Mouse (Mus musculus) lung, embryonic 14.5 days (tissue): ENCODE measurements around the gene Sh3bp1. TPM values are rescaled to one million over a fixed set of nuclear protein-coding genes. Genes with fewer than 3 reads are reported as not detected.

Experiments used
- ATAC-seq: fragments of 200-750 bp; cut with Nextera tagmentation; 2 replicates; pipeline ENCODE4 v1.8.0; 2017; ENCODE audit warnings: mild to moderate bottlenecking, moderate TSS enrichment, moderate library complexity; ENCODE audit not compliant: insufficient read depth
- DNase-seq: peaks from one replicate; pipeline ENCODE4 v3.0.0-alpha.2; 2015
- H3K27ac ChIP-seq: fragments of 300-500 bp; sonication (generic); 2 replicates; pipeline ENCODE4 v1.5.1; 2014; ENCODE audit warnings: low read depth, mild to moderate bottlenecking, moderate library complexity
- H3K27me3 ChIP-seq: fragments of 300-500 bp; sonication (generic); 2 replicates; pipeline ENCODE4 v1.6.1; 2014; ENCODE audit warnings: low read length, control low read depth; ENCODE audit not compliant: insufficient read depth
- H3K36me3 ChIP-seq: fragments of 300-500 bp; sonication (generic); 2 replicates; pipeline ENCODE4 v1.6.1; 2014; ENCODE audit warnings: control low read depth; ENCODE audit not compliant: insufficient read depth
- H3K4me1 ChIP-seq: fragments of 300-500 bp; sonication (generic); 2 replicates; pipeline ENCODE4 v1.6.1; 2014; ENCODE audit warnings: antibody characterized with exemption, control low read depth; ENCODE audit not compliant: insufficient read depth
- H3K4me2 ChIP-seq: fragments of 300-500 bp; sonication (generic); 2 replicates; pipeline ENCODE4 v1.6.1; 2014; ENCODE audit warnings: mild to moderate bottlenecking
- H3K4me3 ChIP-seq: fragments of 300-500 bp; sonication (generic); 2 replicates; pipeline ENCODE4 v1.5.1; 2014; ENCODE audit warnings: low read depth, low read length
- H3K9ac ChIP-seq: fragments of 300-500 bp; sonication (generic); 2 replicates; pipeline ENCODE4 v1.6.1; 2014
- H3K9me3 ChIP-seq: fragments of 300-500 bp; sonication (generic); 2 replicates; pipeline ENCODE4 v1.6.1; 2016; ENCODE audit warnings: low read depth, low read length, control low read depth
- CTCF ChIP-seq: IDR thresholded peaks from 2 replicates; pipeline ENCODE4 v1.5.1; 2016; ENCODE audit warnings: antibody characterized with exemption, low read depth
- WGBS: fragments of 180-500 bp; shearing (Covaris S2); extraction: QIAGEN DNeasy Blood & Tissue Kit; methylation state at CpG from one replicate; pipeline ENCODE4 v1.1.7; 2014; 5-methylcytosine and 5-hydroxymethylcytosine counted together
- polyA plus RNA-seq: library from polyadenylated mRNA; unstranded; fragments of >200 nt; fragmentation: Nextera tagmentation; extraction: Ambion mirVana; gene quantifications from 2 replicates; pipeline ENCODE4 v1.2.1, GENCODE M21; 2014

Gene Sh3bp1
- polyA plus RNA-seq, 1 experiment from 2014 or later: 43.9 TPM

GRCm38 (mm10) chr15:78859311-78859710, 40.3 kb upstream of the Sh3bp1 start:
- Histone ChIP-seq H3K27ac (0 out of 2 replicates have a peak overlapping the region, but pooled peaks have one; percentile 18), H3K9ac (no peak overlapping the region), H3K27me3 (no peaks in the 10 kb centered on the region), H3K9me3 (no peaks in the 10 kb centered on the region), H3K4me1 (no peaks in the 10 kb centered on the region), H3K36me3 (no peaks in the 10 kb centered on the region), H3K4me3 (no peak overlapping the region), H3K4me2 (no peak overlapping the region)
- WGBS: 66% methylated on average over 4 of the region's 4 CpGs
- TF ChIP-seq CTCF: no peak
- no peak for ATAC-seq
- no peak for DNase-seq

- Histone ChIP-seq H3K9ac (no peak overlapping the region), H3K36me3 (no peaks in the 10 kb centered on the region), H3K27me3 (no peaks in the 10 kb centered on the region), H3K4me1 (no peaks in the 10 kb centered on the region), H3K9me3 (no peaks in the 10 kb centered on the region), H3K27ac (0 out of 2 replicates have a peak overlapping the region, but pooled peaks have one; percentile 18), H3K4me2 (no peak overlapping the region), H3K4me3 (no peak overlapping the region)
- TF ChIP-seq CTCF: no peak
- 61% methylated on average over 6 of the region's 6 CpGs for WGBS
- ATAC-seq (no peak), DNase-seq (no peak)
Measured at GRCm38 (mm10) chr15:78859714-78860113, 39.9 kb upstream of the Sh3bp1 start.

DNA sequence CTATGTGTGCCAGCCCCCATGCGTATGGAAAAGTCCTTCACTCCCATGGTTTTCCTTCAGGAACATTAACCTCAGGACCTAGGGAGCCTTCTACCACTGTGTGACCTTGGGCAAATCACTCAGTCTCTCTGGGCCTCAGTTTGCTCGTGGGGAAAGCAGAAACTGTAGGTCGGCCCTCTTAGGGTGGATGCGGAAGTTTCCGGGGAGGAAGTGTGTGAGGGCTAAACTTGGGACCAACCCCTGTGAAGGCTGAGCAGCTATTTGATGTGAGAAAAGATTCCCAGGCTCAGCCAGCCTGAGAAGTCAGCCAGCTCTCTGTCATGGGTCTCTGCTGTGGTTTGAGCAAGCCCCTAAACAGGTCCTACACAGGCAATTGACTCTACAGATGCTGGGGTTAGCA, 37.3 kb upstream of the Sh3bp1 start:
- Histone ChIP-seq H3K36me3 (no peaks in the 10 kb centered on the region), H3K9ac (no peak overlapping the region), H3K4me3 (no peak overlapping the region), H3K9me3 (no peaks in the 10 kb centered on the region), H3K4me2 (no peak overlapping the region), H3K4me1 (no peaks in the 10 kb centered on the region), H3K27me3 (no peaks in the 10 kb centered on the region), H3K27ac (no peak overlapping the region)
- WGBS: 78% methylated on average over 5 of the region's 5 CpGs
- DNase-seq: no peak
- TF ChIP-seq CTCF: no peak
- ATAC-seq: no peak

- no peaks in the 10 kb centered on the region for H3K27me3 ChIP-seq
- TF ChIP-seq CTCF: no peak
- H3K36me3 ChIP-seq: no peaks in the 10 kb centered on the region
- WGBS: 61% methylated on average over 2 of the region's 2 CpGs
- no peaks in the 10 kb centered on the region for H3K9me3 ChIP-seq
- ATAC-seq: no peak
- H3K9ac ChIP-seq: no peak overlapping the region
- peak; percentile 43 for DNase-seq
- H3K4me2 ChIP-seq: no peak overlapping the region
- peak overlapping the region; percentile 2; the same call in 1 of the 2 replicates for H3K27ac ChIP-seq
- H3K4me3 ChIP-seq: no peak overlapping the region
- peaks cover 2% of the 10 kb centered on the region; the same call in 1 of the 2 replicates for H3K4me1 ChIP-seq
Measured at GRCm38 (mm10) chr15:78863154-78863553, 36.4 kb upstream of the Sh3bp1 start.

DNA sequence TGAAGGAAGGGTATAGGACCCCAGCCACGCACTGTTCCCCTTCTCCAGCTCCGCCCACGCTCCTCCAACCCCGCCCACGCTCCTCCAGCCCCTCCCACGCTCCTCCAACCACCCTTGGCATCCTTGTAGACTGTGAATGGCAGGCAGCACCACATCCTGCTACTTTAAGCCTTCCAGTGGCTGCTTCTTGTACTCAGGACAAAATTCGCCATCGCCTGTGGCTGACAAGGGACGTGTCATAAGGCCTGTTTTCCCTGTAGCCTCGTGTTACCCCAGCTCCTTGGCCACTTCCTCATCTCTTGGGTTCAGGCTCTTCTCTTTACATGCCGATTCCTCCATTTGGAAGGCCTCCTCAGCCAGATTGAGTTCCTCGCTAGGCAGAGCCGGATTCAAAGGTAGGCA, 35.7 kb upstream of the Sh3bp1 start:
- Histone ChIP-seq H3K9ac (no peak overlapping the region), H3K27me3 (no peaks in the 10 kb centered on the region), H3K9me3 (no peaks in the 10 kb centered on the region), H3K4me2 (no peak overlapping the region), H3K4me3 (no peak overlapping the region), H3K4me1 (peaks cover 7% of the 10 kb centered on the region), H3K36me3 (no peaks in the 10 kb centered on the region), H3K27ac (peak overlapping the region; percentile 2; the same call in 1 of the 2 replicates)
- TF ChIP-seq CTCF: no peak
- no peak for ATAC-seq
- no peak for DNase-seq
- 46% methylated on average over 13 of the region's 13 CpGs for WGBS

DNA sequence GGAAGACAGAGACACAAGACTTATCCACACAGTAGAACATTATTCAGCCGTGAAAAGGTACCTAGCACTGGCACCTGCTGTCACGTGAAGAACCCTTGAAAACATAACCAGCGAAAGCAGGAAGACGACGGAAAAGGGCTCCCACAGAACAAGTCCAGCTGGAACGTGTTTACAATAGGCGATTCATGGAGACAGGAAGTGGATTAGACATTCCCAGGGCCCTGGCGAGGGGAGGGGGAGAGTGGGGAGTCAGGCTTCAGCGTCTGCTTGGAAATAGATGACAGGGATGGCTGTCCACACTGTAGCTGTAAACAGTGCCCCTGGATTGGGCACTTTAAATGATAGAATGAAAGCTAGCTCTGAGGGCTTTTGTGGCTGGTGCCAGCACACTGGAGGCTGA, 31.2 kb upstream of the Sh3bp1 start:
- no peaks in the 10 kb centered on the region for H3K27me3 ChIP-seq
- H3K4me3 ChIP-seq: no peak overlapping the region
- peak overlapping the region; percentile 38 for H3K4me2 ChIP-seq
- WGBS: 5% methylated on average over 9 of the region's 9 CpGs
- DNase-seq: peak; percentile 91
- H3K4me1 ChIP-seq: peaks cover 9% of the 10 kb centered on the region
- TF ChIP-seq CTCF: no peak
- ATAC-seq: peak; percentile 91
- H3K9me3 ChIP-seq: no peaks in the 10 kb centered on the region
- H3K27ac ChIP-seq: peak overlapping the region; percentile 94
- H3K36me3 ChIP-seq: no peaks in the 10 kb centered on the region
- H3K9ac ChIP-seq: no peak overlapping the region

GRCm38 (mm10) chr15:78868826-78869233, 30.7 kb upstream of the Sh3bp1 start:
- no peak overlapping the region for H3K4me3 ChIP-seq
- WGBS: 30% methylated on average over 7 of the region's 7 CpGs
- no peaks in the 10 kb centered on the region for H3K27me3 ChIP-seq
- DNase-seq (peak; percentile 64), ATAC-seq (peak; percentile 55)
- no peaks in the 10 kb centered on the region for H3K9me3 ChIP-seq
- peaks cover 9% of the 10 kb centered on the region for H3K4me1 ChIP-seq
- H3K27ac ChIP-seq: peak overlapping the region; percentile 94
- H3K36me3 ChIP-seq: no peaks in the 10 kb centered on the region
- TF ChIP-seq CTCF: no peak
- H3K4me2 ChIP-seq: peak overlapping the region; percentile 38
- H3K9ac ChIP-seq: no peak overlapping the region

DNA sequence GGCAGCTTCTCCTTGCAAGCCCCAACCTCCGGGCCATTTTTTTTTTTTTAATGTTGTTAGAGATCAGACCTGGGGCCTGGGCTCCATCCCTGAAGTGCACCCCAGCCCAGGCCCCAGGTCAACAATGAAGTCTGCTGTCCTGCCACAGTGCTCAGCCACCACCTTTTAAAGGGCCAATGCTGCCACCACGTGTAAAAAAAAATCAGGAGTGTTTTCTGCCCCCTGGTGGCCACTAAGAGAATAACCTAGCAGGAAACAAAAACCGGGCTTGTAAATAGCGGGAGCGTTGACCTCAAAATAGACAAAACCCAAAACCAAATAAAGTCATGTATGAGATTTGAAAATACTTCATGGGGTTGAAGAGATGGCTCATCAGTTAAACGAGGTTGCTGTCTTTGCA, 29.8 kb upstream of the Sh3bp1 start:
- H3K4me3 ChIP-seq: no peak overlapping the region
- no peaks in the 10 kb centered on the region for H3K9me3 ChIP-seq
- WGBS: 32% methylated on average over 6 of the region's 6 CpGs
- no peaks in the 10 kb centered on the region for H3K36me3 ChIP-seq
- peaks cover 9% of the 10 kb centered on the region for H3K4me1 ChIP-seq
- H3K9ac ChIP-seq: no peak overlapping the region
- H3K4me2 ChIP-seq: no peak overlapping the region
- peak overlapping the region; percentile 94; the same call in 1 of the 2 replicates for H3K27ac ChIP-seq
- no peaks in the 10 kb centered on the region for H3K27me3 ChIP-seq
- TF ChIP-seq CTCF: peak; percentile 82
- peak; percentile 85 for DNase-seq
- ATAC-seq: no peak
